ENCODE assay signal across 9 mouse cellular contexts in the genomic region with DNA sequence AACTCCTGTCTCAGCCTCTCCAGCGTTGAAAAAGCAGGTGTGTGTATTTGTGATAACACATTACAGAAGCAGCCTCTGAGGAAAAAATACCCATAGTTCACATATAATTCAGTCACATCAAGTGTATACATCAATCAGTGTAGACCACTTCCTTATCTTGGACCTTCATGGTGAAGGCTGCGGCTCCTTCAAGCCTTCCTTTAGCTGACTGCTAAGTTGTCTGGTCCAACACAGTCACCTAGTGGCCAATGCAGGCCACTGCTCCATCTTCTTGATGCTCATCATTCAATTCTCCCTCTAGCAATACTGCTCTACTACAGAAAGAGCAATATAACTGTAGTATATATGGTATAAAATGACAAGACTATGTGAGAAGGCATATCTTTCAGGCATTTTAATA.
DNase-seq lines count a peak whose midpoint lies in the region; ATAC-seq and TF ChIP-seq lines count a peak whose summit lies in the region.
"Had no signal": no experiment of that assay in that cellular context is flagged by ENCODE, and none has a peak within 500 bp of the region (broad histone marks: within the 10 kb centered on the region; RNA-seq: fewer than 3 reads in every experiment).

No protein-coding gene starts in this region.

- no peaks in the 10 kb centered on the region for H3K79me3 ChIP-seq in C2C12 (ENCODE audit: low read depth)

- no peaks in the 10 kb centered on the region for H3K4me1 ChIP-seq in kidney, embryonic 16.5 days (ENCODE audit: insufficient read depth, low read length)
- H3K4me1 ChIP-seq in liver, embryonic 14.5 days (replicated peaks; ENCODE audit: control insufficient read depth in 2 of 2, insufficient read depth in 2 of 2, low read length in 1 of 2), result no peaks in the 10 kb centered on the region
- H3K4me1 ChIP-seq: lung, embryonic 15.5 days had no signal

- TF ChIP-seq CTCF in C2C12 (IDR thresholded peaks at IDR 0.05; ENCODE audit: control insufficient read depth, insufficient read depth, insufficient read length), result peak; percentile 18
- peak; percentile 63 for TF ChIP-seq CTCF in liver, embryonic 14.5 days (IDR thresholded peaks at IDR 0.05; ENCODE audit: low read depth)

- no peak overlapping the region for H3K4me2 ChIP-seq in kidney, embryonic 16.5 days (replicated peaks; ENCODE audit: low read depth, low read length)
- no peak overlapping the region for H3K4me2 ChIP-seq in liver, embryonic 14.5 days (ENCODE audit: low read depth)
- H3K4me2 ChIP-seq: lung, embryonic 15.5 days had no signal

- H3K9ac ChIP-seq in kidney, embryonic 16.5 days (replicated peaks; ENCODE audit: low read length), result no peak overlapping the region
- H3K9ac ChIP-seq in liver, embryonic 14.5 days (replicated peaks), result no peak overlapping the region
- H3K9ac ChIP-seq: lung, embryonic 15.5 days had no signal

- no peaks in the 10 kb centered on the region for H3K27me3 ChIP-seq in kidney, embryonic 16.5 days (ENCODE audit: insufficient read depth, low read length)
- no peaks in the 10 kb centered on the region for H3K27me3 ChIP-seq in C2C12 (ENCODE audit: control insufficient read depth, insufficient read depth, insufficient read length)
- no peaks in the 10 kb centered on the region for H3K27me3 ChIP-seq in liver, embryonic 14.5 days (ENCODE audit: control insufficient read depth, insufficient read depth, low read length)
- H3K27me3 ChIP-seq in splenic B cell, adult 2 months (ENCODE audit: control insufficient read depth, insufficient read depth, low read length, poor library complexity, severe bottlenecking), result no peaks in the 10 kb centered on the region
- H3K27me3 ChIP-seq: lung, embryonic 15.5 days had no signal

- H3K36me3 ChIP-seq in kidney, embryonic 16.5 days (ENCODE audit: insufficient read depth, low read length), result no peaks in the 10 kb centered on the region
- no peaks in the 10 kb centered on the region for H3K36me3 ChIP-seq in C2C12 (ENCODE audit: control insufficient read depth, insufficient read depth)
- H3K36me3 ChIP-seq in liver, embryonic 14.5 days (replicated peaks; ENCODE audit: control insufficient read depth, insufficient read depth, low read depth), result no peaks in the 10 kb centered on the region
- H3K36me3 ChIP-seq in splenic B cell, adult 2 months (ENCODE audit: control insufficient read depth, insufficient read depth, low read length, poor library complexity, severe bottlenecking), result no peaks in the 10 kb centered on the region
- H3K36me3 ChIP-seq: lung, embryonic 15.5 days had no signal

- peak; percentile 17 for DNase-seq in adrenal gland, postnatal 10 days
- no peak for DNase-seq in adrenal gland, adult 2 months
- DNase-seq in kidney, adult 11 months, result peak; percentile 10
- peak; percentile 26 for DNase-seq in embryo, embryonic 11.5 days (ENCODE audit: low read depth, low spot score)
- DNase-seq in liver, embryonic 14.5 days (ENCODE audit: low read depth in 3 of 3, low spot score in 3 of 3), result no peak
- DNase-seq in splenic B cell, adult 2 months (ENCODE audit: low read depth, low spot score), result peak; percentile 66

- H3K27ac ChIP-seq in kidney, embryonic 16.5 days (ENCODE audit: low read length), result no peak overlapping the region
- no peak overlapping the region for H3K27ac ChIP-seq in liver, embryonic 14.5 days
- H3K27ac ChIP-seq: lung, embryonic 15.5 days had no signal

- H3K9me3 ChIP-seq in kidney, embryonic 16.5 days (ENCODE audit: low read length), result no peaks in the 10 kb centered on the region
- H3K9me3 ChIP-seq in liver, embryonic 14.5 days (ENCODE audit: control insufficient read depth, low read length), result no peaks in the 10 kb centered on the region
- H3K9me3 ChIP-seq: lung, embryonic 15.5 days had no signal

- no peak for TF ChIP-seq EP300 in liver, embryonic 14.5 days (IDR thresholded peaks at IDR 0.05; ENCODE audit: low read depth)

- WGBS in kidney, embryonic 16.5 days, result 54% methylated on average over 2 of the region's 2 CpGs
- 16% methylated on average over 2 of the region's 2 CpGs for WGBS in liver, embryonic 14.5 days (ENCODE audit: insufficient replicate concordance)

- no peak overlapping the region for H3K4me3 ChIP-seq in kidney, embryonic 16.5 days (ENCODE audit: low read length)
- no peak overlapping the region for H3K4me3 ChIP-seq in C2C12 (ENCODE audit: insufficient read depth, poor library complexity, severe bottlenecking)
- H3K4me3 ChIP-seq in liver, embryonic 14.5 days (ENCODE audit: insufficient read depth in 1 of 2, low read depth in 2 of 2, low read length in 2 of 2), result no peak overlapping the region
- H3K4me3 ChIP-seq: lung, embryonic 15.5 days had no signal

- no peak for ATAC-seq in kidney, embryonic 16.5 days (ENCODE audit: low FRiP score, low TSS enrichment)
- ATAC-seq in liver, embryonic 14.5 days (ENCODE audit: insufficient read depth), result no peak

- no peaks in the 10 kb centered on the region for H3K79me2 ChIP-seq in C2C12 (ENCODE audit: control insufficient read depth, insufficient read depth)

- no peak overlapping the region for H3ac ChIP-seq in C2C12 (ENCODE audit: control insufficient read depth, insufficient read length, low read depth)

TF ChIP-seq in C2C12, 6 proteins besides CTCF, POLR2A, EP300 and RAD21:
- TF ChIP-seq FOSL1 (IDR thresholded peaks at IDR 0.05; ENCODE audit: insufficient read depth, low read length, poor library complexity, severe bottlenecking) (no peak), CEBPB (IDR thresholded peaks at IDR 0.05; ENCODE audit: low read depth) (no peak), USF1 (IDR thresholded peaks at IDR 0.05; ENCODE audit: low read depth) (no peak), MYOG (IDR thresholded peaks at IDR 0.05; ENCODE audit: control insufficient read depth, extremely low read depth, insufficient read length) (no peak), MYOD1 (IDR thresholded peaks at IDR 0.05; ENCODE audit: control insufficient read depth, insufficient read length, low read depth) (no peak), MAX (IDR thresholded peaks at IDR 0.05) (no peak)

Comparison
In these comparisons a context has a peak if more than half of its experiments do, and no peak if none do; other contexts are left out.
1. DNase-seq: peak in adrenal gland, postnatal 10 days (single experiment), kidney, adult 11 months (single experiment), embryo, embryonic 11.5 days (single experiment) and splenic B cell, adult 2 months (single experiment); none in adrenal gland, adult 2 months (single experiment) and liver, embryonic 14.5 days (0 of 3).